Mouse (Mus musculus): ENCODE results near the gene Actg2. TPM values are rescaled to one million over a fixed set of nuclear protein-coding genes. Genes with fewer than 3 reads are reported as not detected.
A peak's percentile ranks its signal among the peaks of the same experiment; 100 is the strongest.

Actg2 gene
- polyA plus RNA-seq, 1 experiment from 2014 or later = 2.6 TPM

- no peaks in the 10 kb centered on the region for H3K27me3 ChIP-seq (ENCODE audit: control insufficient read depth, insufficient read depth, low read length)
Measured at GRCm38 (mm10) chr6:83506258-83507167, 29.6 kb downstream of the Actg2 start, which contains the start of gene Dguok. Gene Dguok, minus strand, starts transcription at chr6:83506969.

GRCm38 (mm10) chr6:83505554-83505953, 30.5 kb downstream of the Actg2 start:
- ATAC-seq (ENCODE audit: low FRiP score) = no peak
- no peaks in the 10 kb centered on the region for H3K9me3 ChIP-seq (ENCODE audit: control insufficient read depth, low read length)
- DNase-seq (ENCODE audit: low spot score, missing footprints) = no peak
- no peak overlapping the region for H3K4me3 ChIP-seq (ENCODE audit: low read depth, low read length)
- 89% methylated on average over 4 of the region's 4 CpGs for WGBS
- peak overlapping the region; percentile 76 for H3K4me2 ChIP-seq
- H3K36me3 ChIP-seq (ENCODE audit: control insufficient read depth, insufficient read depth, low read length) = no peaks in the 10 kb centered on the region
- peaks cover 4% of the 10 kb centered on the region for H3K4me1 ChIP-seq (ENCODE audit: control insufficient read depth, insufficient read depth, low read length)
- H3K9ac ChIP-seq (ENCODE audit: low read length) = no peak overlapping the region
- H3K27me3 ChIP-seq (ENCODE audit: control insufficient read depth, insufficient read depth, low read length) = no peaks in the 10 kb centered on the region
- no peak overlapping the region for H3K27ac ChIP-seq (ENCODE audit: low read depth, low read length)

More at GRCm38 (mm10) chr6:83506258-83507167, 29.6 kb downstream of the Actg2 start, which contains the start of gene Dguok:
- H3K36me3 ChIP-seq (ENCODE audit: control insufficient read depth, insufficient read depth, low read length) = no peaks in the 10 kb centered on the region
- H3K9ac ChIP-seq (ENCODE audit: low read length) = peak within 1 kb of the TSS; percentile 87
- H3K4me1 ChIP-seq (ENCODE audit: control insufficient read depth, insufficient read depth, low read length) = peaks cover 4% of the 10 kb centered on the region
- ATAC-seq (ENCODE audit: low FRiP score) (peak; percentile 100), DNase-seq (ENCODE audit: low spot score, missing footprints) (peak; percentile 99)
- WGBS = under 1% methylated on average over 54 of the region's 54 CpGs
- peak within 1 kb of the TSS; percentile 76 for H3K4me2 ChIP-seq
- H3K4me3 ChIP-seq (ENCODE audit: low read depth, low read length) = peak within 1 kb of the TSS; percentile 83
- peak within 1 kb of the TSS; percentile 77 for H3K27ac ChIP-seq (ENCODE audit: low read depth, low read length)
- no peaks in the 10 kb centered on the region for H3K9me3 ChIP-seq (ENCODE audit: control insufficient read depth, low read length)

- no peak overlapping the region for H3K9ac ChIP-seq (ENCODE audit: low read length)
- no peak for ATAC-seq (ENCODE audit: low FRiP score)
- H3K4me2 ChIP-seq = no peak overlapping the region
- H3K27me3 ChIP-seq (ENCODE audit: control insufficient read depth, insufficient read depth, low read length) = no peaks in the 10 kb centered on the region
- peaks cover 4% of the 10 kb centered on the region for H3K4me1 ChIP-seq (ENCODE audit: control insufficient read depth, insufficient read depth, low read length)
- no peaks in the 10 kb centered on the region for H3K9me3 ChIP-seq (ENCODE audit: control insufficient read depth, low read length)
- WGBS = 86% methylated on average over 3 of the region's 3 CpGs
- H3K27ac ChIP-seq (ENCODE audit: low read depth, low read length) = no peak overlapping the region
- no peak for DNase-seq (ENCODE audit: low spot score, missing footprints)
- H3K4me3 ChIP-seq (ENCODE audit: low read depth, low read length) = no peak overlapping the region
- H3K36me3 ChIP-seq (ENCODE audit: control insufficient read depth, insufficient read depth, low read length) = no peaks in the 10 kb centered on the region
Measured at GRCm38 (mm10) chr6:83503361-83503760, 32.7 kb downstream of the Actg2 start.

- Histone ChIP-seq H3K4me3 (ENCODE audit: low read depth, low read length) (no peak overlapping the region), H3K9ac (ENCODE audit: low read length) (no peak overlapping the region), H3K9me3 (ENCODE audit: control insufficient read depth, low read length) (no peaks in the 10 kb centered on the region), H3K27ac (ENCODE audit: low read depth, low read length) (no peak overlapping the region), H3K4me1 (ENCODE audit: control insufficient read depth, insufficient read depth, low read length) (peaks cover 4% of the 10 kb centered on the region), H3K27me3 (ENCODE audit: control insufficient read depth, insufficient read depth, low read length) (no peaks in the 10 kb centered on the region), H3K36me3 (ENCODE audit: control insufficient read depth, insufficient read depth, low read length) (no peaks in the 10 kb centered on the region), H3K4me2 (no peak overlapping the region)
- WGBS = 88% methylated on average over 3 of the region's 3 CpGs
- DNase-seq (ENCODE audit: low spot score, missing footprints) (no peak), ATAC-seq (ENCODE audit: low FRiP score) (no peak)
Measured at GRCm38 (mm10) chr6:83502656-83503055, 33.4 kb downstream of the Actg2 start.

GRCm38 (mm10) chr6:83501524-83502310, 34.3 kb downstream of the Actg2 start:
- Histone ChIP-seq H3K4me1 (ENCODE audit: control insufficient read depth, insufficient read depth, low read length) (peaks cover 2% of the 10 kb centered on the region; the same call in 1 of the 2 replicates), H3K27me3 (ENCODE audit: control insufficient read depth, insufficient read depth, low read length) (no peaks in the 10 kb centered on the region), H3K27ac (ENCODE audit: low read depth, low read length) (no peak overlapping the region), H3K9ac (ENCODE audit: low read length) (no peak overlapping the region), H3K9me3 (ENCODE audit: control insufficient read depth, low read length) (no peaks in the 10 kb centered on the region), H3K4me3 (ENCODE audit: low read depth, low read length) (no peak overlapping the region), H3K4me2 (no peak overlapping the region), H3K36me3 (ENCODE audit: control insufficient read depth, insufficient read depth, low read length) (no peaks in the 10 kb centered on the region)
- no peak for ATAC-seq (ENCODE audit: low FRiP score)
- no peak for DNase-seq (ENCODE audit: low spot score, missing footprints)
- WGBS = 62% methylated on average over 9 of the region's 9 CpGs

- ATAC-seq (ENCODE audit: low FRiP score) (no peak), DNase-seq (ENCODE audit: low spot score, missing footprints) (no peak)
- no peaks in the 10 kb centered on the region for H3K36me3 ChIP-seq (ENCODE audit: control insufficient read depth, insufficient read depth, low read length)
- WGBS = 69% methylated on average over 3 of the region's 3 CpGs
- H3K9me3 ChIP-seq (ENCODE audit: control insufficient read depth, low read length) = no peaks in the 10 kb centered on the region
- no peak overlapping the region for H3K27ac ChIP-seq (ENCODE audit: low read depth, low read length)
- no peak overlapping the region for H3K9ac ChIP-seq (ENCODE audit: low read length)
- peaks cover under 1% of the 10 kb centered on the region; the same call in 1 of the 2 replicates for H3K4me1 ChIP-seq (ENCODE audit: control insufficient read depth, insufficient read depth, low read length)
- no peak overlapping the region for H3K4me3 ChIP-seq (ENCODE audit: low read depth, low read length)
- H3K4me2 ChIP-seq = no peak overlapping the region
- no peaks in the 10 kb centered on the region for H3K27me3 ChIP-seq (ENCODE audit: control insufficient read depth, insufficient read depth, low read length)
Measured at GRCm38 (mm10) chr6:83500462-83500861, 35.6 kb downstream of the Actg2 start.

GRCm38 (mm10) chr6:83499078-83499477, 37.0 kb downstream of the Actg2 start:
- no peaks in the 10 kb centered on the region for H3K27me3 ChIP-seq (ENCODE audit: control insufficient read depth, insufficient read depth, low read length)
- no peak overlapping the region for H3K4me2 ChIP-seq
- no peak overlapping the region for H3K27ac ChIP-seq (ENCODE audit: low read depth, low read length)
- no peak for DNase-seq (ENCODE audit: low spot score, missing footprints)
- H3K9me3 ChIP-seq (ENCODE audit: control insufficient read depth, low read length) = no peaks in the 10 kb centered on the region
- 92% methylated on average over 10 of the region's 10 CpGs for WGBS
- no peaks in the 10 kb centered on the region for H3K4me1 ChIP-seq (ENCODE audit: control insufficient read depth, insufficient read depth, low read length)
- ATAC-seq (ENCODE audit: low FRiP score) = no peak
- H3K4me3 ChIP-seq (ENCODE audit: low read depth, low read length) = no peak overlapping the region
- no peaks in the 10 kb centered on the region for H3K36me3 ChIP-seq (ENCODE audit: control insufficient read depth, insufficient read depth, low read length)
- H3K9ac ChIP-seq (ENCODE audit: low read length) = no peak overlapping the region

GRCm38 (mm10) chr6:83496753-83497710, 39.0 kb downstream of the Actg2 start:
- H3K4me3 ChIP-seq (ENCODE audit: low read depth, low read length) = no peak overlapping the region
- no peak overlapping the region for H3K9ac ChIP-seq (ENCODE audit: low read length)
- H3K27me3 ChIP-seq (ENCODE audit: control insufficient read depth, insufficient read depth, low read length) = no peaks in the 10 kb centered on the region
- H3K36me3 ChIP-seq (ENCODE audit: control insufficient read depth, insufficient read depth, low read length) = peaks cover 2% of the 10 kb centered on the region; the same call in 1 of the 2 replicates
- H3K9me3 ChIP-seq (ENCODE audit: control insufficient read depth, low read length) = no peaks in the 10 kb centered on the region
- no peak overlapping the region for H3K4me2 ChIP-seq
- DNase-seq (ENCODE audit: low spot score, missing footprints) (no peak), ATAC-seq (ENCODE audit: low FRiP score) (no peak)
- no peak overlapping the region for H3K27ac ChIP-seq (ENCODE audit: low read depth, low read length)
- no peaks in the 10 kb centered on the region for H3K4me1 ChIP-seq (ENCODE audit: control insufficient read depth, insufficient read depth, low read length)
- WGBS = 89% methylated on average over 22 of the region's 22 CpGs
